8 mouse cellular contexts compared by ENCODE assay signal in the genomic region with DNA sequence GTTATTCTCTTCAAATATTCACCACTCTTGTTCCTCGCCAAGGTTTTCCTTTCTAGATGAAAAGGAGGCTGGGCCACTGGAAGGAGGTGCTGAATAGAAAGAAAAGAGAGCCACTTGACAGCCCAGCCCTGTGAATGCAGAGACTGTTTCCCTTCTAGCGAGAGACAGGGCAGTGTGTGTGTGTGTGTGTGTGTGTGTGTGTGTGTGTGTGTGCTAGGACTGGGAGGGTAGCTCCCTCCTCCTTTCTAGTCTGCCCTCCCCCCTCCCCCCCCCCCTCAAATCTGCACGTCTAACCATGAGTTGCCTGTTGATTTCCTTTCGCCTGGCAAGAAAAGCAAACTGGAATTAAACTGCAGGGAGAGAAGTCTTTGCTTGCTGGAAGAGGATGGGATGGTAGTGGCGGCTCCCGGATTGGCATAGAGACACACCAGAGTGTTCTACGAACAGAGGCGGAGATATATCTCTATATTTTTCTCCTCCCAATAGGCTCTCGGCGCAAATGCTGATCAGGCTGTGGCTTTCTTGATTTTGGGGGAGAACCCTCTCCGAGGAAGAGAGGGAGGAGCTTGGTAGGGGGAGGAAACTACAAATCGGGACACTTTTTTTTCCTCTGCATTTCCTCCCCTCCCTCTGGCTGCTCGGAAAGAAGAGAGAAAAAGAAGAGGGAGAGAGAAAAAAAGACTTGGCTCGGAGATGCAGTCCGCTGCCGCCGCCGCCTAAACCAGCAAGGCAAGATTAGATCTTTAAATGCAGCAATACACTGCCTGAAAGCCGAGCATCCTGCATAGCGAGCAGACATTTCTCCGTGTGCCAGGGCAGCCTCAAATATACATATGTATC. TPM values are rescaled to one million over a fixed set of nuclear protein-coding genes. Genes with fewer than 3 reads are reported as not detected.
DNase-seq lines count a peak whose midpoint lies in the region; ATAC-seq and TF ChIP-seq lines count a peak whose summit lies in the region.

No protein-coding gene starts in this region.

- peak overlapping the region; percentile 67 for H3K4me2 ChIP-seq in intestine, postnatal 0 days (replicated peaks; ENCODE audit: low read depth)
- peak overlapping the region; percentile 81 for H3K4me2 ChIP-seq in midbrain, postnatal 0 days (ENCODE audit: low read depth, low read length, poor library complexity, severe bottlenecking)

- H3K9ac ChIP-seq in intestine, postnatal 0 days (ENCODE audit: low read depth, low read length), result no peak overlapping the region
- peak overlapping the region; percentile 77 for H3K9ac ChIP-seq in midbrain, postnatal 0 days (replicated peaks; ENCODE audit: low read length, poor library complexity, severe bottlenecking)

- no peak for TF ChIP-seq CTCF in E14TG2a.4 (conservative IDR thresholded peaks at IDR 0.05; ENCODE audit: low read length)
- no peak for TF ChIP-seq CTCF in intestine, postnatal 0 days (IDR thresholded peaks at IDR 0.05; ENCODE audit: low read depth)
- TF ChIP-seq CTCF in midbrain, postnatal 0 days (IDR thresholded peaks at IDR 0.05), result no peak

- H3K4me1 ChIP-seq in E14TG2a.4 (replicated peaks; ENCODE audit: low read depth, low read length), result peaks cover 48% of the 10 kb centered on the region
- H3K4me1 ChIP-seq in intestine, postnatal 0 days (replicated peaks; ENCODE audit: control insufficient read depth, insufficient read depth, low read length), result 0 out of 2 replicates have a peak, but pooled peaks cover 5% of the 10 kb centered on the region
- no peaks in the 10 kb centered on the region for H3K4me1 ChIP-seq in midbrain, postnatal 0 days (ENCODE audit: insufficient read depth, low read length)

- peak; percentile 76 for DNase-seq in brain, adult 2 months (ENCODE audit: low read depth, low spot score)
- DNase-seq in forelimb bud, embryonic 11.5 days (ENCODE audit: low read depth, low spot score), result peak; percentile 12
- peak; percentile 55 to 59 for DNase-seq in left cerebral cortex, postnatal 36 days (ENCODE audit: low spot score in 2 of 2)
- peak; percentile 69 for DNase-seq in midbrain, postnatal 0 days (ENCODE audit: low spot score)
- no peak for DNase-seq in thymus, adult 18-20 months

- 1% methylated on average over 21 of the region's 21 CpGs for WGBS in intestine, postnatal 0 days
- WGBS in midbrain, postnatal 0 days, result under 1% methylated on average over 20 of the region's 21 CpGs

- peak overlapping the region; percentile 71 for H3K4me3 ChIP-seq in E14TG2a.4 (replicated peaks; ENCODE audit: low read length)
- peak overlapping the region; percentile 35 for H3K4me3 ChIP-seq in intestine, postnatal 0 days (ENCODE audit: low read depth, low read length)
- peak overlapping the region; percentile 73 for H3K4me3 ChIP-seq in midbrain, postnatal 0 days (ENCODE audit: low read depth, low read length)

- no peaks in the 10 kb centered on the region for H3K36me3 ChIP-seq in E14TG2a.4 (ENCODE audit: insufficient read depth, low read length)
- H3K36me3 ChIP-seq in intestine, postnatal 0 days (ENCODE audit: control insufficient read depth, insufficient read depth), result no peaks in the 10 kb centered on the region
- no peaks in the 10 kb centered on the region for H3K36me3 ChIP-seq in midbrain, postnatal 0 days (ENCODE audit: insufficient read depth, low read length)

- peaks cover 67% of the 10 kb centered on the region for H3K27me3 ChIP-seq in E14TG2a.4 (ENCODE audit: insufficient read depth, low read length)
- peaks cover 55% of the 10 kb centered on the region for H3K27me3 ChIP-seq in intestine, postnatal 0 days (replicated peaks; ENCODE audit: control insufficient read depth, insufficient read depth, low read length)
- H3K27me3 ChIP-seq in midbrain, postnatal 0 days (ENCODE audit: insufficient read depth, low read length), result no peaks in the 10 kb centered on the region

- intact Hi-C loops in left cerebral cortex, postnatal 36 days (cut with DNase I), result loop anchor here (5.0 kb wide), 1 partner anchor 1452 kb away; no protein-coding TSS in a partner anchor

- no peak for ATAC-seq in intestine, postnatal 0 days
- ATAC-seq in midbrain, postnatal 0 days (ENCODE audit: low FRiP score), result peak; percentile 38; the same call in 1 of the 2 replicates
- no peak for ATAC-seq in megakaryocyte progenitor cell, adult 5-6 weeks (replicated peaks; ENCODE audit: poor library complexity)

- no peaks in the 10 kb centered on the region for H3K9me3 ChIP-seq in E14TG2a.4 (ENCODE audit: low read length)
- H3K9me3 ChIP-seq in intestine, postnatal 0 days (ENCODE audit: control insufficient read depth), result no peaks in the 10 kb centered on the region
- H3K9me3 ChIP-seq in midbrain, postnatal 0 days (ENCODE audit: low read length), result no peaks in the 10 kb centered on the region

- no peak overlapping the region for H3K27ac ChIP-seq in intestine, postnatal 0 days (ENCODE audit: low read depth, low read length)
- H3K27ac ChIP-seq in midbrain, postnatal 0 days (ENCODE audit: low read depth, low read length), result peak overlapping the region; percentile 81

RNA-seq across cellular contexts. Expression of gene Pcdh17, which starts 1.5 kb away (rescaled TPM):
- polyA plus RNA-seq in intestine, postnatal 0 days (2015; fragmentation: Nextera tagmentation; extraction: Ambion mirVana), result 2.8 and 3.3 TPM in 2 replicates
- total RNA-seq in left cerebral cortex, postnatal 36 days (2021), result 10 to 100 TPM; 30.3 to 39.0 TPM
- total RNA-seq in midbrain, postnatal 0 days (2014; rRNA removed), result 79.3 and 81.2 TPM in 2 replicates
- polyA plus RNA-seq in midbrain, postnatal 0 days (2015; fragmentation: Nextera tagmentation; extraction: Ambion mirVana), result 33.8 and 42.2 TPM in 2 replicates
- total RNA-seq in megakaryocyte progenitor cell, adult 5-6 weeks (2015), result 0.02 TPM in 1 of 2 replicates, not detected in the other
- 0.04 TPM in 1 of 2 replicates, not detected in the other for total RNA-seq in megakaryocyte progenitor cell, adult 5-6 weeks (2017)

Comparison
In these comparisons a context has a peak if more than half of its experiments do, and no peak if none do; other contexts are left out.
1. DNase-seq: peak in brain, adult 2 months (single experiment), forelimb bud, embryonic 11.5 days (single experiment), left cerebral cortex, postnatal 36 days (2 of 2) and midbrain, postnatal 0 days (single experiment); none in thymus, adult 18-20 months (0 of 2).
2. RNA of gene Pcdh17, which starts 1.5 kb away (total RNA-seq): 79.3 to 81.2 TPM in midbrain, postnatal 0 days and 30.3 to 39.0 TPM in left cerebral cortex, postnatal 36 days; 0.02 to 0.04 TPM in megakaryocyte progenitor cell, adult 5-6 weeks; every median in the first group is over 10 times any median in the second.
3. Peak in every context shown above with its lines, with median percentiles within 50 percentile points of each other: H3K4me3 ChIP-seq.